Mouse (Mus musculus): ENCODE measurements at regions not wholly inside any gene's neighbourhood (a gene's known extent, or its start where the extent isn't known, plus 50 kb on each side); places are given as distances from the start of the nearest gene placed in this dataset.
"Not testable (repeated sequence)": the region's sequence is repeated elsewhere in the genome, so short reads cannot be mapped to it uniquely, and the experiment has no call there.

DNA sequence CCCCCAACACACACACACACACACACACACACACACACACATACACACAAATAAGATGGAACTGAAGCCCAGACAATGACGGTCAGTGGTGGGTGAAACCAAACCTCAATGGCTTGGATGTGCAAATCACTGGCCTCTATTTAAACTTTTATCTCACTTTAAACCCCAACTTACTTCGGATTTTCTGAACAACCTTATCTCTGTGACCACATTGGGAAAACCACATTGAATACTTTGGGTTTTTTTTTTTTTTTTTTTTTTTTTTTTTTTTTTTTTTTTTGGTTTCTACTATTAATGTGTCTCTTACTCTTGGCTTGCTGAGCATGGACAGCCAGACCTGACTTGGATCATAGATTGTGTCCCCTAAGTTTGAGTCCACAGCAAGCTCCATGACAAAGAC lies 123.2 kb upstream of the Fer start:
- no peak for ATAC-seq (replicated peaks; ENCODE audit: insufficient number of reproducible peaks, low FRiP score, low TSS enrichment, low read depth)
- 77% methylated on average over 2 of the region's 2 CpGs for WGBS

DNA sequence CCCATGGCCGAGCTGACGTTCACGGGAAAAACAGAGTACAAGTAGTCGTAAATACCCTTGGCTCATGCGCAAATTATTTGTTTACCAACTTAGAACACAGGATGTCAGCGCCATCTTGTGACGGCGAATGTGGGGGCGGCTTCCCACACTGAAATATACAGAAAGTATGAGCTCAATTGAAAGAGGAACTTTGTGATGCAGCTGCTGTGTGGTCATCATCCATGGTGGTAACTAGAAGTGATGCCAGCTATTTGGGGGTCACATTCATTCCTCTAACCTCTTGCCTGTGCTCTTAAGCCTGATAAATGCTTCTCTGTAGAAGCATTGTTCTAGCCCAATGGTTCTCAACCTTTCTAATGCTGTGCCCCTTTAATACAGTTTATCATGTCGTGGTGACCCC lies 113.6 kb upstream of the Fer start:
- not testable (repeated sequence) for H3K9ac ChIP-seq (replicated peaks; ENCODE audit: low read length); H3K4me3 ChIP-seq (ENCODE audit: low read depth, low read length); ATAC-seq (replicated peaks; ENCODE audit: insufficient number of reproducible peaks, low FRiP score, low TSS enrichment, low read depth); H3K27ac ChIP-seq (replicated peaks; ENCODE audit: low read depth, low read length); H3K9me3 ChIP-seq (replicated peaks; ENCODE audit: control insufficient read depth, low read length); H3K4me2 ChIP-seq (ENCODE audit: low read depth, low read length); H3K36me3 ChIP-seq (replicated peaks; ENCODE audit: control insufficient read depth, insufficient read depth, low read depth, low read length); DNase-seq (ENCODE audit: low spot score); H3K4me1 ChIP-seq (ENCODE audit: control insufficient read depth, insufficient read depth, low read length); H3K27me3 ChIP-seq (ENCODE audit: control insufficient read depth, insufficient read depth, low read length)
- 93% methylated on average over 6 of the region's 10 CpGs for WGBS

More for the DNA sequence above, 123.2 kb upstream of the Fer start:
- H3K4me3 ChIP-seq (ENCODE audit: low read depth, low read length): no peak overlapping the region
- no peaks in the 10 kb centered on the region for H3K36me3 ChIP-seq (replicated peaks; ENCODE audit: control insufficient read depth, insufficient read depth, low read depth, low read length)
- H3K4me1 ChIP-seq (ENCODE audit: control insufficient read depth, insufficient read depth, low read length): no peaks in the 10 kb centered on the region
- H3K27me3 ChIP-seq (ENCODE audit: control insufficient read depth, insufficient read depth, low read length): no peaks in the 10 kb centered on the region
- DNase-seq (ENCODE audit: low spot score): no peak
- H3K4me2 ChIP-seq (ENCODE audit: low read depth, low read length): no peak overlapping the region
- H3K9ac ChIP-seq (replicated peaks; ENCODE audit: low read length): no peak overlapping the region
- H3K27ac ChIP-seq (replicated peaks; ENCODE audit: low read depth, low read length): no peak overlapping the region
- H3K9me3 ChIP-seq (replicated peaks; ENCODE audit: control insufficient read depth, low read length): no peaks in the 10 kb centered on the region

DNA sequence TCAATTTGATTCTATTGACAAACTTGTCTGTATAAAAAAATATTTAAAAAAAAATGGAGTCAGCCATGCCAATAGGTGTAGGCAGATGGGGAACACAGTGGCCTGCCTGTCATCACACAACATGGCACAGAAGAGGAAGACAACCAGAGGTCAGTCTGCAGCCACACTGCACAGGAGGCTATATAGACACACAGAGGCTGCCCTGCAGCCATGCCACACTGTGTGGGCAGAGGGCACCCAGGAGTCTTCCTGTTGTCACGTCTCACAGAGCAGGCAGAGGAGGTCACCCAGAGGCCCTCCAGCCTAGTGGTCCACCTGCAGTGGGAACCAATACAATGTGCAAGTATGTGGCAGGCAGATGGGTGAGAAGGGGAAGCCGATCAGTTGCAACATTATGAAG lies 108.5 kb upstream of the Fer start:
- DNase-seq (ENCODE audit: low spot score) (no peak), ATAC-seq (replicated peaks; ENCODE audit: insufficient number of reproducible peaks, low FRiP score, low TSS enrichment, low read depth) (no peak)
- Histone ChIP-seq H3K27ac (replicated peaks; ENCODE audit: low read depth, low read length) (no peak overlapping the region), H3K36me3 (replicated peaks; ENCODE audit: control insufficient read depth, insufficient read depth, low read depth, low read length) (no peaks in the 10 kb centered on the region), H3K4me2 (ENCODE audit: low read depth, low read length) (no peak overlapping the region), H3K9ac (replicated peaks; ENCODE audit: low read length) (no peak overlapping the region), H3K4me1 (ENCODE audit: control insufficient read depth, insufficient read depth, low read length) (no peaks in the 10 kb centered on the region), H3K4me3 (ENCODE audit: low read depth, low read length) (no peak overlapping the region), H3K27me3 (ENCODE audit: control insufficient read depth, insufficient read depth, low read length) (no peaks in the 10 kb centered on the region), H3K9me3 (replicated peaks; ENCODE audit: control insufficient read depth, low read length) (no peaks in the 10 kb centered on the region)
- 81% methylated on average over 2 of the region's 2 CpGs for WGBS

DNA sequence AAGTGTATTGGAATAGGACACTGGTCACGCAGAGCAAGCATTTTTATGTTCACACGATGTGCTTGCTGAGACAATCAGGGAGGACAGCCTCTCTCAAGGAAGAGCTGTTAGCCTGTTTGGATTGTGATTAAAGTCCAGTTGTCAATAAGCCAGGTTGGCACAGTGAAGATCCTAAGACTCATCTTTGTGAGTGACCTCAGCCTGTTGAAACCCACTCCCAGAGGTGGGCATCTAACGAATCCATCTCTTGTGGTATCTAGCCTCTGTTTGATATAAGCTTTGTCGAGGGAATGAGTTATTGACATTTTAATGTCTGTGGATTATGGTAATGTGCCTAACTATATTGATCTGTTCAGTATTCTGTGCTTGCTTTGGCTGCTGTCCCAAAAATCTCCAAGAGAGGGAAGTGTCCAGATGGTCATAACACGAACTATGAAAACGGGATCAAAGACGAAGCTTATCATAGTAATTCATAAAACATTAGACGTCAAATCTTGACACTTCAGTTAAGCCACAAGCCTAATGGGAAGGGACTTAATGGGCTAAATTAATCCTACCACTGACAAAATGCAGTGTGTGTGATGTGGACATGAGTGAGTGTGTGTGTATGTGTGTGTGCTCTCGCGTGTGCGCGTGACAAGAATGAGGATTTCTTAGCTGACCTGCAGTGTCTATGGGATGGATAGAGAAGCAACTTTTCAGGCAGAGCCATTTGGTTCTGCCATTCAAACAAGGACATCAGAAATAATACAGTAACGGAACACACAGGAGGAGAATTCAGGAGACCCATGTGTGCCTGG lies 104.8 kb upstream of the Fer start:
- Histone ChIP-seq H3K27me3 (ENCODE audit: control insufficient read depth, insufficient read depth, low read length) (no peaks in the 10 kb centered on the region), H3K27ac (replicated peaks; ENCODE audit: low read depth, low read length) (no peak overlapping the region), H3K4me3 (ENCODE audit: low read depth, low read length) (no peak overlapping the region), H3K9me3 (replicated peaks; ENCODE audit: control insufficient read depth, low read length) (no peaks in the 10 kb centered on the region), H3K9ac (replicated peaks; ENCODE audit: low read length) (no peak overlapping the region), H3K4me1 (ENCODE audit: control insufficient read depth, insufficient read depth, low read length) (no peaks in the 10 kb centered on the region), H3K36me3 (replicated peaks; ENCODE audit: control insufficient read depth, insufficient read depth, low read depth, low read length) (no peaks in the 10 kb centered on the region), H3K4me2 (ENCODE audit: low read depth, low read length) (no peak overlapping the region)
- ATAC-seq (replicated peaks; ENCODE audit: insufficient number of reproducible peaks, low FRiP score, low TSS enrichment, low read depth) (no peak), DNase-seq (ENCODE audit: low spot score) (no peak)
- 92% methylated on average over 13 of the region's 13 CpGs for WGBS

DNA sequence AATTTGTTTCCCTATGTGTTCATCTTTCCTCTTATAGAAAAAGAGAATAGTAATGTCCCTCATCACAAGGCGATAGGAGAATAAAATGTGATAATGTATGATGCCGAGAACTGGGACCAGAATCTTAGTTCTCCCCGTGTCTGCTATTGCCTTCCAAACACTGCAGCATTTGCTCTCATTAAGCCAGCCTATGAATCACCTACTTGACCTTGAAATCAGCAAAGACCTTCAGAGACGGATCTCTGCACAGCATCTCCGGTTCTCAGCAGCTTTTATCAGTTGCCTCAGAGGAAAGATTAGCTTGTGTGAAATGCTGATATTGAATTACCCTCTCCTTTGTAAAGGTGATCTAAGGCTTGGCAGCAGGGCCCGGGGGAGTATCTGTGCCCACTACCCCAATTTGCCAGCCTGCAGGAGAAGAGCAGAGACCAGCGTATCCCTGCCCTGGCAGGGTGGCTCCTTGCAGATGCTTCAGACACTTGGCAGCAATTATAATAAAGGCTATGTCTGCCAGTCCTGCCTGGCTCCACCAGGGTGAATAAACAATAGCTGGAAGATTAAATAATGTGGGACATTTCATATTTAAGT lies 104.0 kb upstream of the Fer start:
- DNase-seq (ENCODE audit: low spot score) (no peak), ATAC-seq (replicated peaks; ENCODE audit: insufficient number of reproducible peaks, low FRiP score, low TSS enrichment, low read depth) (no peak)
- 83% methylated on average over 7 of the region's 7 CpGs for WGBS
- Histone ChIP-seq H3K27me3 (ENCODE audit: control insufficient read depth, insufficient read depth, low read length) (no peaks in the 10 kb centered on the region), H3K9me3 (replicated peaks; ENCODE audit: control insufficient read depth, low read length) (no peaks in the 10 kb centered on the region), H3K4me2 (ENCODE audit: low read depth, low read length) (no peak overlapping the region), H3K4me1 (ENCODE audit: control insufficient read depth, insufficient read depth, low read length) (no peaks in the 10 kb centered on the region), H3K9ac (replicated peaks; ENCODE audit: low read length) (no peak overlapping the region), H3K4me3 (ENCODE audit: low read depth, low read length) (no peak overlapping the region), H3K27ac (replicated peaks; ENCODE audit: low read depth, low read length) (no peak overlapping the region), H3K36me3 (replicated peaks; ENCODE audit: control insufficient read depth, insufficient read depth, low read depth, low read length) (no peaks in the 10 kb centered on the region)

DNA sequence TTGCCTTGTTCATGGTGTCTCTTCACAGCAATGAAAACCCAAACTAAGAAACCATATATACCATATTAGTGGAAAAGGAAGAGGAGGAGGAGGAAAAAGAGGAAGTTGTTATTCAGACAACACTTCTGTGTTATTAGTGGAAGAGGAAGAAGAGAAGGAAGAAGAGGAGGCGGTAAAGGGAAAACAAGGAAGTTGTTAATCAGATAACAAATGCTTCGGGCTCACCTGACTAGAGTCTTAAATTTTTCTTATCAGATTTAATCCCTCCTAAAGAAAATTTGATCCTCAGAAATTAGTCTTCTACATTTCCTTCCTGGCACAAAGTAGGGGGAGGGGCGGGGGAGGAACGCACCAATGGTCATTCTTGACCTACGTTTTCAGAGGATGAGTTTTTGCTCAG lies 101.8 kb upstream of the Fer start:
- DNase-seq (ENCODE audit: low spot score): no peak
- H3K9ac ChIP-seq (replicated peaks; ENCODE audit: low read length): no peak overlapping the region
- 95% methylated on average over 5 of the region's 5 CpGs for WGBS
- H3K27me3 ChIP-seq (ENCODE audit: control insufficient read depth, insufficient read depth, low read length): no peaks in the 10 kb centered on the region
- H3K4me3 ChIP-seq (ENCODE audit: low read depth, low read length): no peak overlapping the region
- H3K9me3 ChIP-seq (replicated peaks; ENCODE audit: control insufficient read depth, low read length): no peaks in the 10 kb centered on the region
- no peak overlapping the region for H3K4me2 ChIP-seq (ENCODE audit: low read depth, low read length)
- no peaks in the 10 kb centered on the region for H3K36me3 ChIP-seq (replicated peaks; ENCODE audit: control insufficient read depth, insufficient read depth, low read depth, low read length)
- no peak for ATAC-seq (replicated peaks; ENCODE audit: insufficient number of reproducible peaks, low FRiP score, low TSS enrichment, low read depth)
- no peak overlapping the region for H3K27ac ChIP-seq (replicated peaks; ENCODE audit: low read depth, low read length)
- H3K4me1 ChIP-seq (ENCODE audit: control insufficient read depth, insufficient read depth, low read length): no peaks in the 10 kb centered on the region

DNA sequence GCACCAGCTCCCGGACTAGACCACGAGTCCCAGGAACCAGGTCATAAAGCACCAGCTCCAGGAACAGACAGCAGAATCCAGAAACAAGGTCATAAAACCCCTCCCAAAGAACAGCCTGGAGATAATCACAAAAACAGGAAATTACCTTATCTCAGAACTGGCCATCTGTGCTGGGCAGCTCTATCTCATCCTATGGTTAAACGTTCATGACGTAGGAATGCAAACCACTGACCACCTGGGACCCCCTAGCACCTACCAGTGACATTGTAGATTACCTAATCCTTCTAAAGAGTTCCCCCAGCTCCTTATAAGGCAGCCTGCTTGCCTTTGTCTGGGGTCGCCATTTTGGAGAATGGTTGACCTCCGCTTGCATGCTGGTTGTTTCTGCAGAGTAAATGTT lies 91.8 kb upstream of the Fer start:
- 90% methylated on average over 6 of the region's 6 CpGs for WGBS
- H3K9ac ChIP-seq (replicated peaks; ENCODE audit: low read length): no peak overlapping the region
- no peak overlapping the region for H3K27ac ChIP-seq (replicated peaks; ENCODE audit: low read depth, low read length)
- no peaks in the 10 kb centered on the region for H3K27me3 ChIP-seq (ENCODE audit: control insufficient read depth, insufficient read depth, low read length)
- DNase-seq (ENCODE audit: low spot score) (no peak), ATAC-seq (replicated peaks; ENCODE audit: insufficient number of reproducible peaks, low FRiP score, low TSS enrichment, low read depth) (no peak)
- no peaks in the 10 kb centered on the region for H3K36me3 ChIP-seq (replicated peaks; ENCODE audit: control insufficient read depth, insufficient read depth, low read depth, low read length)
- H3K4me1 ChIP-seq (ENCODE audit: control insufficient read depth, insufficient read depth, low read length): no peaks in the 10 kb centered on the region
- H3K4me2 ChIP-seq (ENCODE audit: low read depth, low read length): no peak overlapping the region
- no peak overlapping the region for H3K4me3 ChIP-seq (ENCODE audit: low read depth, low read length)
- H3K9me3 ChIP-seq (replicated peaks; ENCODE audit: control insufficient read depth, low read length): no peaks in the 10 kb centered on the region

DNA sequence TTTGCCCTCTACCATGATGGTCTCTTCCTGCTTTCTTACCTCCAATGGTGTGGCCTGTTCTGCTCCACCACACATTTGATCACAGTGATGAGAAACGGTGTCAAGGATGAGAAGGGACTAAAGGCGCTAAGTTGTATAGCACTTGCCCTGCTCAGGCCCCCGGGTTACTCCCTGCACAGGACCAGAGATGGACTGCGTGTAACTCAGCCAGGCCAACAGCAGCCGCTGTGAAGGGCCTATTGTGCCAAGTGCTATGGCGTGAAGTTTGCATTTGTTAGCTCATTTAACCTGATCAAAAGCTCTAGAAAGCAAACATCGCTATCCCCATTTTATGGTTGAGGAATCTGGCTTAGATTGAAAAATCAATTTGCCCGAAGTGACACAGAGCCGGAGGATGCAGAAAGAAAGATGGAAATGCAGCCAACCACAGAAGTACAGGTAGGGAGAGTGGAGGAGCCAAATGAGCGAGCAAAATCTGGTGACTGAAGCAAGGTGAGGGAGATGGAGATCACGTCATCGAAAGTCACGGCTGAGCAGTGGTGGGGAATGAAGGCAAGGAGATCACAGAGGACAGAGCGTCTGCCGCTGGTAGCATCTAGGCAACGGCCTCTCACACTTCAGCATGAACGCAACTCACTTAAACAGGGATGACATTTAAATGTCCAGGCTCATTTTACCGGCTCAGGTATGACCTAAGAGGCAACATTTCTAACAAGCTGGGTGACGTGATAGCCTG lies 78.3 kb upstream of the Fer start:
- Histone ChIP-seq H3K27me3 (ENCODE audit: control insufficient read depth, insufficient read depth, low read length) (no peaks in the 10 kb centered on the region), H3K9me3 (replicated peaks; ENCODE audit: control insufficient read depth, low read length) (no peaks in the 10 kb centered on the region), H3K36me3 (replicated peaks; ENCODE audit: control insufficient read depth, insufficient read depth, low read depth, low read length) (no peaks in the 10 kb centered on the region), H3K4me3 (ENCODE audit: low read depth, low read length) (no peak overlapping the region), H3K4me1 (ENCODE audit: control insufficient read depth, insufficient read depth, low read length) (no peaks in the 10 kb centered on the region), H3K9ac (replicated peaks; ENCODE audit: low read length) (no peak overlapping the region), H3K27ac (replicated peaks; ENCODE audit: low read depth, low read length) (no peak overlapping the region), H3K4me2 (ENCODE audit: low read depth, low read length) (no peak overlapping the region)
- DNase-seq (ENCODE audit: low spot score) (no peak), ATAC-seq (replicated peaks; ENCODE audit: insufficient number of reproducible peaks, low FRiP score, low TSS enrichment, low read depth) (no peak)
- 87% methylated on average over 19 of the region's 19 CpGs for WGBS
